ENCODE assay signal across 22 mouse cellular contexts in genomic region chr3:153334152-153334825, GRCm38 (mm10).
DNase-seq lines count a peak whose midpoint lies in the region; ATAC-seq and TF ChIP-seq lines count a peak whose summit lies in the region.
"Had no signal": no experiment of that assay in that cellular context is flagged by ENCODE, and none has a peak within 500 bp of the region (broad histone marks: within the 10 kb centered on the region; RNA-seq: fewer than 3 reads in every experiment).

No protein-coding gene starts in this region.

- H3K4me1 ChIP-seq in heart, embryonic 10.5 days, result peaks cover 5% of the 10 kb centered on the region; the same call in 1 of the 2 replicates
- H3K4me1 ChIP-seq in liver, embryonic 12.5 days, result no peaks in the 10 kb centered on the region
- H3K4me1 ChIP-seq: limb, embryonic 15.5 days; liver, embryonic 15.5 days had no signal

- WGBS in heart, embryonic 10.5 days, result 54% methylated on average over 5 of the region's 5 CpGs
- WGBS in liver, embryonic 12.5 days (ENCODE audit: insufficient replicate concordance), result 55% methylated on average over 5 of the region's 5 CpGs

- peak; percentile 5 for DNase-seq in heart, embryonic 10.5 days (ENCODE audit: low spot score)
- no peak for DNase-seq in heart, postnatal 10 days
- DNase-seq in left cerebral cortex, adult 2 months (ENCODE audit: extremely low spot score in 1 of 2, low spot score in 2 of 2), result no peak
- no peak for DNase-seq in left cerebral cortex, postnatal 4 days
- DNase-seq in MN1 (ENCODE audit: low spot score), result peak; percentile 23
- peak; percentile 12 for DNase-seq in brain, embryonic 14.5 days (ENCODE audit: low read depth)
- no peak for DNase-seq in retina, embryonic 14.5 days (ENCODE audit: low spot score)
- DNase-seq: adrenal gland, postnatal 25 days; cerebellum, adult 11-12 months; forebrain, postnatal 0 days; gastrocnemius, postnatal 14 days; heart, adult 18-20 months; heart, postnatal 36 days; kidney, adult 9 months; kidney, postnatal 36 days; right cerebral cortex, postnatal 14 days; spleen, adult 18-20 months had no signal

- intact Hi-C loops in heart, postnatal 10 days (cut with DNase I), result no loop called here
- intact Hi-C loops in left cerebral cortex, adult 2 months (cut with DNase I), result no loop called here
- intact Hi-C loops in left cerebral cortex, postnatal 4 days (cut with DNase I), result no loop called here

- no peak overlapping the region for H3K27ac ChIP-seq in heart, embryonic 10.5 days
- no peak overlapping the region for H3K27ac ChIP-seq in left cerebral cortex, adult 2 months
- no peak overlapping the region for H3K27ac ChIP-seq in liver, embryonic 12.5 days
- H3K27ac ChIP-seq: limb, embryonic 15.5 days; liver, embryonic 15.5 days; macrophage had no signal

- no peaks in the 10 kb centered on the region for H3K27me3 ChIP-seq in heart, embryonic 10.5 days (ENCODE audit: insufficient read depth, poor library complexity, severe bottlenecking)
- no peaks in the 10 kb centered on the region for H3K27me3 ChIP-seq in liver, embryonic 12.5 days (replicated peaks)
- H3K27me3 ChIP-seq: limb, embryonic 15.5 days; liver, embryonic 15.5 days had no signal

- ATAC-seq in liver, embryonic 12.5 days, result no peak
- ATAC-seq: forebrain, postnatal 0 days; inflammation-experienced regulatory T-cells, adult 6 months had no signal

- H3K4me2 ChIP-seq in liver, embryonic 12.5 days, result no peak overlapping the region
- H3K4me2 ChIP-seq: limb, embryonic 15.5 days; liver, embryonic 15.5 days had no signal

- H3K4me3 ChIP-seq in heart, embryonic 10.5 days, result no peak overlapping the region
- no peak overlapping the region for H3K4me3 ChIP-seq in left cerebral cortex, adult 2 months
- no peak overlapping the region for H3K4me3 ChIP-seq in liver, embryonic 12.5 days
- H3K4me3 ChIP-seq: limb, embryonic 15.5 days; liver, embryonic 15.5 days had no signal

- no peak overlapping the region for H3K9ac ChIP-seq in liver, embryonic 12.5 days
- H3K9ac ChIP-seq: forebrain, postnatal 0 days; limb, embryonic 15.5 days; liver, embryonic 15.5 days had no signal

- peaks cover 2% of the 10 kb centered on the region; the same call in 1 of the 2 replicates for H3K9me3 ChIP-seq in heart, embryonic 10.5 days
- H3K9me3 ChIP-seq in liver, embryonic 12.5 days (replicated peaks), result no peaks in the 10 kb centered on the region
- H3K9me3 ChIP-seq: limb, embryonic 15.5 days; liver, embryonic 15.5 days had no signal

- TF ChIP-seq POLR2A in brain, embryonic 14.5 days (IDR thresholded peaks at IDR 0.05; ENCODE audit: borderline replicate concordance, extremely low read depth, insufficient read depth, insufficient read length, poor library complexity, severe bottlenecking), result no peak

- no peaks in the 10 kb centered on the region for H3K36me3 ChIP-seq in heart, embryonic 10.5 days
- H3K36me3 ChIP-seq in liver, embryonic 12.5 days, result no peaks in the 10 kb centered on the region
- H3K36me3 ChIP-seq: limb, embryonic 15.5 days; liver, embryonic 15.5 days had no signal

- peak; percentile 7 for TF ChIP-seq CTCF in left cerebral cortex, adult 2 months (IDR thresholded peaks at IDR 0.05)
- no peak for TF ChIP-seq CTCF in brain, embryonic 14.5 days (IDR thresholded peaks at IDR 0.05; ENCODE audit: borderline replicate concordance, extremely low read depth, insufficient read depth, insufficient read length)

Comparison
In these comparisons a context has a peak if more than half of its experiments do, and no peak if none do; other contexts are left out.
1. DNase-seq: peak in heart, embryonic 10.5 days (single experiment), MN1 (single experiment) and brain, embryonic 14.5 days (single experiment); none in heart, postnatal 10 days (0 of 2), left cerebral cortex, adult 2 months (0 of 2), left cerebral cortex, postnatal 4 days (single experiment) and retina, embryonic 14.5 days (single experiment).